Mouse (Mus musculus) neural tube, embryonic 12.5 days (tissue): ENCODE measurements around the gene Cers1. TPM values are rescaled to one million over a fixed set of nuclear protein-coding genes. Genes with fewer than 3 reads are reported as not detected.
A peak's percentile ranks its signal among the peaks of the same experiment; 100 is the strongest.

ENCODE experiments used
- ATAC-seq: fragments of 200-750 bp; cut with Nextera tagmentation; 2 replicates; pipeline ENCODE4 v1.8.0; 2017; ENCODE audit warnings: low read depth, mild to moderate bottlenecking, moderate TSS enrichment, moderate library complexity; ENCODE audit not compliant: low FRiP score
- H3K27ac ChIP-seq: fragments of 300-500 bp; sonication (generic); 2 replicates; pipeline ENCODE4 v1.5.1; 2016
- H3K27me3 ChIP-seq: fragments of 300-500 bp; sonication (generic); replicated peaks from 2 replicates; pipeline ENCODE4 v1.6.1; 2016; ENCODE audit warnings: mild to moderate bottlenecking
- H3K36me3 ChIP-seq: fragments of 300-500 bp; sonication (generic); 2 replicates; pipeline ENCODE4 v1.6.1; 2016; ENCODE audit warnings: mild to moderate bottlenecking
- H3K4me1 ChIP-seq: fragments of 300-500 bp; sonication (generic); 2 replicates; pipeline ENCODE4 v1.6.1; 2016
- H3K4me2 ChIP-seq: fragments of 300-500 bp; sonication (generic); replicated peaks from 2 replicates; pipeline ENCODE4 v1.6.1; 2016; ENCODE audit warnings: mild to moderate bottlenecking
- H3K4me3 ChIP-seq: fragments of 300-500 bp; sonication (generic); 2 replicates; pipeline ENCODE4 v1.5.1; 2016
- H3K9ac ChIP-seq: fragments of 300-500 bp; sonication (generic); 2 replicates; pipeline ENCODE4 v1.6.1; 2016; ENCODE audit warnings: mild to moderate bottlenecking
- H3K9me3 ChIP-seq: fragments of 300-500 bp; sonication (generic); 2 replicates; pipeline ENCODE4 v1.6.1; 2016; ENCODE audit warnings: mild to moderate bottlenecking
- WGBS: fragments of 180-500 bp; shearing (Covaris S2); methylation state at CpG from one replicate; pipeline ENCODE4 v1.1.7; 2016; 5-methylcytosine and 5-hydroxymethylcytosine counted together
- polyA plus RNA-seq: library from polyadenylated mRNA; unstranded; fragments of >200 nt; fragmentation: Nextera tagmentation; extraction: Ambion mirVana; gene quantifications from 2 replicates; pipeline ENCODE4 v1.2.1, GENCODE M21; 2016

The Cers1 gene
- polyA plus RNA-seq, 1 experiment from 2014 or later, result 13.7 TPM

DNA sequence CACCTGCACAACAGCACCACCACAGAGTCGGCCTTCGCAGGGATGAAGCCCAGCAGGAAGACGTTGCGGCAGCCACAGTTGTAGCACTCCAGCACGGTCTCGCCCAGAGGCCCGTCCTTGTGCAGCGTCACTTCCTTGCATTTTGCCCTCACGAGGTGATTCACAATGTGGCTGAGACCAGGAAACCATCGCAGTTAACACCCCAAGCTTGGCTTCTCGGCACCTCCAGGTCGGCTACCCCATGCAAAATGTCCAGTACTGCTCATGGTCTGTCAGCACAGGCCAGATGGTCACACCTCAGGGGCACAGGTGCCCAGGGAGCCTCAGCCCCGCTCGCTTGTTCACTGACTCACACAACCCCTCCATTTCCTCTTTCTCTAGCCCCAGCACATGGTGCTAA lies 26.4 kb downstream of the Cers1 start:
- H3K4me2 ChIP-seq, result no peak overlapping the region
- whole genome bisulfite sequencing, result 93% methylated on average over 14 of the region's 14 CpGs
- no peak for ATAC-seq
- H3K9me3 ChIP-seq, result no peaks in the 10 kb centered on the region
- H3K9ac ChIP-seq, result no peak overlapping the region
- peaks cover 72% of the 10 kb centered on the region for H3K36me3 ChIP-seq
- H3K4me3 ChIP-seq, result no peak overlapping the region
- no peaks in the 10 kb centered on the region; the same call in 1 of the 2 replicates for H3K4me1 ChIP-seq
- H3K27ac ChIP-seq, result no peak overlapping the region
- H3K27me3 ChIP-seq, result no peaks in the 10 kb centered on the region

DNA sequence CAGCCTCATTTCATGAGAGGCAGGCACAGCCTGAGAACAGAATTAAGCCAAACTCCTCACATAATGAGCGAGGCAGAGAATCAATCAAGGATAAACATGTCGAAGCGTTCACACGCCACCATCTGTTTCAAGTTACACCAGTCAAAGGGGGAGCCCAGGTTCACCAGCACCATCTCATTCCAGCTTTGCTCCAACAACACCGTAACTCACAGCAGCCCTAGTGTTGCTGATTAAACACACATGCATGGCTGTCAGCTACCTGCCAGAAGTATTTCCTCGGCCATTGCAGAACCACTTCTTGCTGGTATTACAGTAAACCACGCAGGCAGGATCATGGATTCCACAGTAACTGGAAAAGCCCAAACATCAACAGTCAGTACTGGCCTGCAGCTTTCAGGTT lies 27.5 kb downstream of the Cers1 start:
- no peak overlapping the region for H3K4me2 ChIP-seq
- H3K36me3 ChIP-seq, result peaks cover 61% of the 10 kb centered on the region
- H3K4me1 ChIP-seq, result no peaks in the 10 kb centered on the region; the same call in 1 of the 2 replicates
- no peaks in the 10 kb centered on the region for H3K9me3 ChIP-seq
- no peak for ATAC-seq
- WGBS, result 82% methylated on average over 7 of the region's 7 CpGs
- H3K9ac ChIP-seq, result no peak overlapping the region
- H3K4me3 ChIP-seq, result no peak overlapping the region
- H3K27ac ChIP-seq, result no peak overlapping the region
- no peaks in the 10 kb centered on the region for H3K27me3 ChIP-seq

DNA sequence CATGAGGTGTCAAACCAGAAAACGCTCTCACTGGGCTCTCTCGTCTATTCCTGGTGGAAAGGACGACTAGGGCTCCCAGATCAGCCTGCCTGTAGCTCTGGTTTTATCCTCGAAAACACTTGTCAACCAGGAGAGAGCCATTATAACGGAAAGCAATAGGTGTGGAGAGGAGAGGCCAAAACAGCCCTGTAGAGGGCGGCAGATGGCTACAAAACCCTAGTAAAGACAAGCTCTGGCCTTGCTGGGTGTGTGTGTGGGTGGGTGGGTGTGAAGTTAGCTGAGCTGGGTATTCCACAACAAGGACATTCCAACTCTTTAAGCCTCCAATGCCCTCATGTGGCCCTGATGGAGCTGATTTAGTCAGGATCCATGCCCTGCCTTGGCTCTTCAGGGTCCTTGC lies 28.1 kb downstream of the Cers1 start:
- 0 out of 2 replicates have a peak, but pooled peaks have one; percentile 39 for ATAC-seq
- Histone ChIP-seq H3K9ac (no peak overlapping the region), H3K4me2 (no peak overlapping the region), H3K36me3 (peaks cover 60% of the 10 kb centered on the region), H3K27ac (no peak overlapping the region), H3K9me3 (no peaks in the 10 kb centered on the region), H3K27me3 (no peaks in the 10 kb centered on the region), H3K4me1 (peaks cover 5% of the 10 kb centered on the region), H3K4me3 (no peak overlapping the region)
- WGBS, result 61% methylated on average over 6 of the region's 6 CpGs

DNA sequence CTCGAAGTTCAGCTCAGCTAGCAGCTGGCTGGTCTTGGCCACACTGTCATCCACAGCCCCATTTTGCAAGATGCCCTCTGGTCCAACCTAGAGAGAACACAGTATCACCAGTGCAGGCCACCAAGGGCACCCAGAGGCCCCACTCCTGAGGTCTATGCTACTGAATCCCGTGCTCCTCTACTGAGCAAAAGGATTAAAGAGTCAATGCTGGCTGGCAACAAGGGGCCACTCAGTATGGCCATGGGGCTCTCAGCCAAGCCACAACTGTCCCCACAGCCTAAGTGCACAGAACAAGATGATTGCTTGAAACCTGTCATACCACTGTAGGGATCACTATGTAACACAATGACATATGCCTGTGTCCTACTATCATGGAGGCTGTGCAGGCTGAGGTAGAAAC lies 28.7 kb downstream of the Cers1 start:
- 92% methylated on average over 2 of the region's 2 CpGs for WGBS
- no peak overlapping the region for H3K9ac ChIP-seq
- no peak overlapping the region for H3K4me2 ChIP-seq
- H3K9me3 ChIP-seq, result no peaks in the 10 kb centered on the region
- H3K27ac ChIP-seq, result no peak overlapping the region
- ATAC-seq, result no peak
- H3K36me3 ChIP-seq, result peaks cover 60% of the 10 kb centered on the region
- peaks cover 11% of the 10 kb centered on the region for H3K4me1 ChIP-seq
- H3K4me3 ChIP-seq, result no peak overlapping the region
- H3K27me3 ChIP-seq, result no peaks in the 10 kb centered on the region

DNA sequence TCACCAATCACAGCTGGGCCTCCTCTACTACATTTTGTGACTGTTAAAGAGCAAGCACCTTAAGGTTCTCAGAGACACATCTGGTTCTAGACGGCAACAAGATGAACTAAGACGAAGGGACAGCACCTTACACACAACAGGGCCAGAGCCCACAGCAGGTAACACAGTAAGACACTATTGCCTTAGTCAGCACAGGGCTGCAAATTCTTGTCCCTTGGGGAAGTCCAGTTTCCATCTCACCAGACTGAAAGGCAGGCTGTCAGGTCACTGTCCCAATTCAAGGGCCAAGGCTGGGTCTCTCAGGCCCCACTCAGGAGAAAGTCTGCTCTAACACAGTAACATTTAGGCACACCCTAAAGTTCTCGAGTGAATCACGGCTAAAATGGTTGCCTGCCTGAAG lies 31.9 kb downstream of the Cers1 start:
- Histone ChIP-seq H3K4me3 (no peak overlapping the region), H3K27ac (no peak overlapping the region), H3K4me2 (no peak overlapping the region), H3K27me3 (no peaks in the 10 kb centered on the region), H3K9ac (no peak overlapping the region), H3K4me1 (peaks cover 34% of the 10 kb centered on the region), H3K36me3 (peaks cover 36% of the 10 kb centered on the region), H3K9me3 (no peaks in the 10 kb centered on the region)
- whole genome bisulfite sequencing, result 94% methylated on average over 4 of the region's 4 CpGs
- ATAC-seq, result no peak

DNA sequence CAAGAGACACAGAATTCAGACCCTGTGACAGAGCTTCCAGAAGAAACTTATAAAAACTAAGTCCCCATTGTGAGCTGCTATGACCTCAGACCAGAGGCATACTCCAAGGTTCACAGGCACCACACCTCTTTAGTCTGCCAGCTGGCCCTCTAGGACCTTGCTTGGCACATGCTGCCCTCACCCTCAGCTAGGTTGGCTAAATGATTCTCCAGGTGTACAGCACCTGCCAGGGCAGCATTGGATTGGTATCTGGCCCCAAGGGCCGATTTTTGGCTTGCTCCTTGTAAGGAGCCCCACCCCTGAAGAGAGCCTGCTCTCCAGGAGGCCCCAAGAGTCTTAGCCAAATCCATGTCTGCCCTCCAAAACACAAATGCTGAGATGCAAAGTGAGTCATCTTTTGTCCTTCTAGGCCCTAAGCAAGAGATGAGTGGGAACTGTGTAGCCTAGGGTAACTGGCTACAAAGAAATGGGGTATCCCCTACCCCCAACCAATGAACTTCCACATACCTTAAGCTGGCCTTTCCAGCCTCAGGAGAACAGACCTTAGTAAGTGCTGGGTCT lies 32.4 kb downstream of the Cers1 start:
- ATAC-seq, result no peak
- H3K4me3 ChIP-seq, result no peak overlapping the region
- H3K4me1 ChIP-seq, result peaks cover 36% of the 10 kb centered on the region
- H3K27ac ChIP-seq, result no peak overlapping the region
- H3K9ac ChIP-seq, result no peak overlapping the region
- peaks cover 31% of the 10 kb centered on the region for H3K36me3 ChIP-seq
- H3K27me3 ChIP-seq, result no peaks in the 10 kb centered on the region
- H3K4me2 ChIP-seq, result no peak overlapping the region
- no peaks in the 10 kb centered on the region for H3K9me3 ChIP-seq
- WGBS, result 85% methylated on average over 1 of the region's 1 CpGs

DNA sequence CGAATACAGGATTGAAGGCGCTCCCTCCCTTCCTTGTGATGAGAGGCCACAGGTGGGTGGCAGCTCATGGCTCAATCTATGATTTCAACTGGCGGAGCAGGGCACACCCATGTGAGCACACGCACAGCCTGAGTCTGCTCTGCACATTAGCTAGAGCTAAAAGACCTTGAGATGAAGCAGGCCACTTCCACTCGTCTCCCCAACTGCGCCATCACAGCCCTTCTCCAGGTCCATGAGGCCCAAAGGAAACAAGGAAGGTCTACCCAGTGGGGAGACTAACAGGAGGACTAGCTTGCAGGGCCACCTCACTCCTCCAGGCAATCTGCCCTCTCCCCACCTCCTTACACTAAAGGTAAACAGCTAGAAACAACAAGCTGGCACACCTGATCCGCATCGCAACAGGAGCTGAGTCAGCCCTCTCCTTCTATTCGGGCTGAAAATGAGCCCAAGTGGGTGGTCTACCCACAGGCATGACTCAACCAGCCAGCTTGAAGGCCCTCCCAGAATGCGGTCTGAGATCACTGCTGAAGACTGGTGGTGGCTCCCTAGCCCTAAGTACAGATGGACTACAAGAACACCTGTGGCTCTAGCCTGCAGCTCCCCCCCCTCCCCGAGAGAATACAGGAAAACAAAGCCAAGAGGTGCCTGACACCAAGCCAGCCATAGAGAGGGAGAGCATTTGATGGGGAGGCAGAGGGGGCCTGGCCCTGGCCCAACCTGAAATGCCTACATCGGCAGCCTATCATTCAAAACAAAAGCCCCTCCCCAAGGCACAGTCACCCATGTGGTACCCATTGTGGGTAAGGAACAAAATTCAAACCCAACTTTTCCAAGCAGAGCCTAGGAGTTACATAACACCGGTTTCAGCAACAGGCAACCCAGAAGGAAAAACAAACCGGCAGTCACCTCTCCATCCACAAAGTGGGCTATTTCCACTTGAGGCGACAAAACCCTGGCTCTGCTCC lies 35.7 kb downstream of the Cers1 start:
- 63% methylated on average over 15 of the region's 15 CpGs for WGBS

DNA sequence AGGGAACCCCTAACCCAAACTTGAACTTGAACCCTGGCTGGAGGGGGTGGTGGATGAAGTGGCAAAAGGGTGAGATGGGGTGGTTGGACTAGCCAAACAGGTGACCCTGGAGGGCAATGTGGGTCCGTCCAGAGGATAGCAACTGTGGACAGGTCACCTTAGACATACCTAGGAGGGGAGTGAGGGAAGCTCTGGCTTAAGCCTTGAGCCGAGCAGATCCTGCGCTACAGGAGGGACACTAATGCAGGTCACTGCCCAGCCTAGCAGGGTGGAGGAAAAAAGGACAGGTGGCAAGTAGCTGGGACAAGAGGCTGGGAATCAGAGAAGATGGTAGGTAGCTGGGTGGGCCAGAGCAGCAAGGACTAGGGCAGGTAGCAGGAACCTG lies 36.4 kb downstream of the Cers1 start:
- Histone ChIP-seq H3K36me3 (peaks cover 17% of the 10 kb centered on the region), H3K4me1 (peaks cover 42% of the 10 kb centered on the region), H3K4me3 (peak overlapping the region; percentile 98), H3K27ac (no peak overlapping the region), H3K4me2 (peak overlapping the region; percentile 97), H3K27me3 (no peaks in the 10 kb centered on the region), H3K9ac (peak overlapping the region; percentile 97), H3K9me3 (no peaks in the 10 kb centered on the region)
- ATAC-seq, result no peak
- WGBS, result 32% methylated on average over 3 of the region's 3 CpGs

More for the DNA sequence above, 35.7 kb downstream of the Cers1 start:
- H3K4me2 ChIP-seq, result peak overlapping the region; percentile 97
- no peak overlapping the region for H3K27ac ChIP-seq
- peak overlapping the region; percentile 98 for H3K4me3 ChIP-seq
- H3K4me1 ChIP-seq, result peaks cover 42% of the 10 kb centered on the region
- ATAC-seq, result no peak
- H3K9me3 ChIP-seq, result no peaks in the 10 kb centered on the region
- H3K9ac ChIP-seq, result peak overlapping the region; percentile 97
- H3K27me3 ChIP-seq, result no peaks in the 10 kb centered on the region
- peaks cover 17% of the 10 kb centered on the region for H3K36me3 ChIP-seq

DNA sequence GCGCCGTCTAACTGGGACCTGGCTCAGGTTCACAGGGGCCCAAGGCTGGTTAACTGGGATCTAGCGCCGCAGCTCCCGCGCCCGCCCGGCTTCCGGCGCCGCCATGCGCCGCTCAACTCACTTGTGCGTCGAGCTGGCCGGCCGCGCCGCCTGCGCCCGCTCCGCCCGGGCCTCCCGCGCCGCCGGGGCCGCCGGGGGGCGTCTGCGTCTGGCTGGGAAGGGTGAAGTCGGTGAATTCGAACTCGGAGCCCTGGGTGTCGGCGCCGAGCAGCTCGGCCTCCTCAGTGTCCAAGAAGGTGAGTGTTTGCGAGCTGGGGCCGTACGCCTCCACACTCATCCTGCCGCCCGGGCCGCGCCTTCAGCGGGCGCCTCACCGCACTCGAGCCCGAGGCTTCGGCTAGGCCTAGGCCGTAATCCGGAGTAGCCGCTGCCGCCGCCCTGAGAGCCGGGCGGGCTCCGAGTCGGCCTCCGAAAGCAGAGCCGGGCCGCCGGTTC lies 37.1 kb downstream of the Cers1 start:
- WGBS, result under 1% methylated on average over 64 of the region's 64 CpGs
- H3K27ac ChIP-seq, result peak overlapping the region; percentile 59
- H3K4me3 ChIP-seq, result peak overlapping the region; percentile 98
- H3K27me3 ChIP-seq, result no peaks in the 10 kb centered on the region
- peaks cover 17% of the 10 kb centered on the region for H3K36me3 ChIP-seq
- H3K9me3 ChIP-seq, result no peaks in the 10 kb centered on the region
- H3K4me1 ChIP-seq, result peaks cover 42% of the 10 kb centered on the region
- peak overlapping the region; percentile 97 for H3K9ac ChIP-seq
- ATAC-seq, result peak; percentile 51
- H3K4me2 ChIP-seq, result peak overlapping the region; percentile 97

DNA sequence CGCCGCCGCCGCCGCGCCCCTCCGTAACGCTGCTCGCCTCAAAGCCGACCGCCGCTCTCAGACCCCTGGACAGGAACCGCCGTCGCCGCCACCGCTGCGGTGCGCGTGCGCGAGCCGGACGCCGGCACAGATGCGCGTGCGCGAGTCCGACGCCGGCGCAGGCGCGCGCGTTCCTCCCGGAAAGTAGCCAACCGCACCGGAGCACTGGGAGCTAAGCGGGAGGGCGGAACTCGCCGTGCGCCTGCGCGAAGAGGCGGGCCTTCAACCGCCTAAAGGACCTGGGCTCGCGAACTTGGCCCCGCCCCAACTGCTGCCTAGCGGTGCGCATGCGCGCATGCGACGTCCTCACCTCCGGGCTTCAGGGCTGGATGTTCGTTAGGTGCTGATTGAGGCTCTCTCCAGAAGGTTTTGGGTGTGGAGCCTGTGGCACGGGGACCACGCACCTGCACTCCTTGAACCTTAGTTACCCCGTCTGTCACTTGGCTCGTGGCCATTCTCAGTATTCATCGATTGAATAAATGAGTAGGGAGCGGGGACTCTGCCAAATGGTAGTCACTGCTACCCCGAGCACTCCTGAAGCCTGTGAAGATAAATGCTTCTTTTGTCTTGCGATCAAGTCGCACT lies 37.7 kb downstream of the Cers1 start, which contains the start of gene Upf1:
Gene Upf1 (minus strand): TSS at position 85 of the 624 bp plus-strand sequence.
- Histone ChIP-seq H3K9ac (peak within 1 kb of the TSS; percentile 97), H3K4me1 (peaks cover 40% of the 10 kb centered on the region), H3K27me3 (no peaks in the 10 kb centered on the region), H3K9me3 (no peaks in the 10 kb centered on the region), H3K4me2 (peak within 1 kb of the TSS; percentile 97), H3K4me3 (peak within 1 kb of the TSS; percentile 98), H3K36me3 (peaks cover 16% of the 10 kb centered on the region), H3K27ac (peak within 1 kb of the TSS; percentile 59)
- ATAC-seq, result peak; percentile 88
- under 1% methylated on average over 65 of the region's 69 CpGs for WGBS

DNA sequence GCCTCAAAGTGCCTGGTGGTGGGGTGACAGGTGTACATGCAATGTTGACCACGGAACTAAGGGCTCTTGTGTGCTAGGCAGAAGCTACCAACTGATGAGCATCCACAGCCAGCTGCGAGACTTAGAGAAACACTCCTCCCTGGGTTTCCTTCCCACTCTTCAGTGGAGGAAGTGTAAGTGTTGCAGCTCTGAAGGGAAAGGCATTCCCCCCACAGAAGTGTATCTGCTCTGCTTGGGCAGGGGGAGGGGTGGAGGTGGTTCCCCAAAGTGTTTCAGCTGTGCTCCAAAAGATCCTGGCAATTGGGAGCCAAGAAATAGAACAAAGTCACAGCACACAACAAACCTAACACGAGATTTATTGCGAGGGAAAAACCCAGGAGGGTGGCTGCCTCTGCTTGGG lies 38.4 kb downstream of the Cers1 start:
- Histone ChIP-seq H3K9me3 (no peaks in the 10 kb centered on the region), H3K4me1 (peaks cover 33% of the 10 kb centered on the region), H3K4me3 (peak overlapping the region; percentile 98; the same call in 1 of the 2 replicates), H3K27ac (no peak overlapping the region; the same call in 1 of the 2 replicates), H3K9ac (peak overlapping the region; percentile 97), H3K27me3 (no peaks in the 10 kb centered on the region), H3K36me3 (peaks cover 9% of the 10 kb centered on the region; the same call in 1 of the 2 replicates), H3K4me2 (peak overlapping the region; percentile 97)
- 75% methylated on average over 4 of the region's 4 CpGs for WGBS
- ATAC-seq, result peak; percentile 14; the same call in 1 of the 2 replicates

DNA sequence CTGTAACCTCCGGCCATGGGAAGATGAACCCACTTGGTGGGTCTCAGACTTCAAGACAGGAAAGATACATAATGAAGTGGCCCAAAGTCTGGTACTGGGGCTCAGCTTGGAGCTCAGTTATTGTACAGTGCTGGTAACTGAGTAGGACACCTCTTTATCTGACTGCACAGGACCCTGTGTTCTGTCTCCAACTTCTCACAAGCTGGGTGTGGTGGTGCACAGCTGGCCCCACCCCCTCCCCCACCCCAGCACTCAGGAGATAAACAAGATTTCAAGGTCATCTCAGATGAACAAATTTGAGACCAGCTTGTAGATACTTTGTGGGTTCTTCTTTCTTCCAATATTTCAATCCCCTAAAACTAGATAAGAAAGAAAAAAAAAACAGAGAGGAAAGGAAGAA lies 40.5 kb downstream of the Cers1 start:
- no peaks in the 10 kb centered on the region for H3K36me3 ChIP-seq
- H3K4me1 ChIP-seq, result peaks cover 21% of the 10 kb centered on the region
- H3K4me3 ChIP-seq, result no peak overlapping the region
- no peak overlapping the region for H3K9ac ChIP-seq
- no peak overlapping the region for H3K4me2 ChIP-seq
- no peak for ATAC-seq
- H3K27ac ChIP-seq, result no peak overlapping the region
- 81% methylated on average over 1 of the region's 1 CpGs for WGBS
- no peaks in the 10 kb centered on the region for H3K27me3 ChIP-seq
- H3K9me3 ChIP-seq, result no peaks in the 10 kb centered on the region
